Mouse (Mus musculus): Measurements from ENCODE around the gene Sri.
"Not testable (repeated sequence)": the region's sequence is repeated elsewhere in the genome, so short reads cannot be mapped to it uniquely, and the experiment has no call there.

The Sri gene

GRCm38 (mm10) chr5:8045855-8046254, at the start of gene Sri:
TSS of gene Sri (plus strand) at chr5:8046078.
- no peak for DNase-seq (ENCODE audit: low spot score)

DNA sequence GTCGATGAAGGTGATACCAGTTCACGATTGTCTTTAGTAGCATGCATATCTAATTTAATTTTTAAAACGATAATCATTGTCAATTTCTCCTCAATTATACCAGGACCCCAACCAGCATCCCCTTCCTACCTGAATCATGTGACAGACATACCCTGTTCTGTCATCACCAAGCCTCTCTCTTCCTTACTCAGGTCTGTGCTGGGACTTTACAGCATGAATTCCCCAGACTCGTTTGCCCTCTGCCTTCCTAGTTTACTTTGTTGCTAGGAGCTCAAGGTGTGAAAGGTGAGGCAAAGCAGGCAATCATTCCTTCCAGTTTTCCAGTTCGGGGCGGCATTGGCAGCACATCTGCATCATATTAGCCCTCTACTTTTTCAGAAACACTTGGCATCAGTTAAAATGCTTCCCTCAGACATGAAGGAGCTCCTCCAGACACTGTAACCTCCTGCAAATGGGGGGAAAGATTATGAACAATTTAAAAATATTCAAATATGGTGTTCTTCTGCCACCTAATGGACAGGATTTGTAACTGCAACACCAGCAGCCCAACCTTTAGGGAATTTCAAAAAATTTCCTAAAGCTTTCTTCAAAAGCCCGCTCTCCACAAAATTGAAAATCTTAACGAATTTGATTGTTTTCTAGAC, 49.4 kb upstream of the Sri start:
- DNase-seq (ENCODE audit: low spot score): peak; percentile 11

DNA sequence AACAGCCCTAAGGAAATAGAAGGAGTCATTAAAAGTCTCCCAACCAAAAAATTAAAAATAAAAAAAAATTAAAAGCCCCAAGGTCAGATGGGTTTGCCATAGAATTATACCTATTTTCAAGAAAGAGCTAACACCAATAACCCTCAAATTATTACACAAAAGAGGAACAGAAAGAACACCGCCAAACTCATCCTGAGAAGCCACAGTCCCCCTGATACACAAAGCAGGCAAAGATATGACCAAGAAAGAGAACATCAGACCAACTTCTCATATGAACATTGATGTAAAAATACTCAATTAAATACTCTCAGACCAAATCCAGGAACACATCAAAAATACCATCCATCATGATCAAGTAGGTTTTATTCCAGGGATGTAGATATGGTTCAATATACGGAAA, 48.8 kb upstream of the Sri start:
- no peak for DNase-seq (ENCODE audit: low spot score)

- DNase-seq (ENCODE audit: low spot score): peak; percentile 23
Observed at GRCm38 (mm10) chr5:8000466-8000865, 45.4 kb upstream of the Sri start.

DNA sequence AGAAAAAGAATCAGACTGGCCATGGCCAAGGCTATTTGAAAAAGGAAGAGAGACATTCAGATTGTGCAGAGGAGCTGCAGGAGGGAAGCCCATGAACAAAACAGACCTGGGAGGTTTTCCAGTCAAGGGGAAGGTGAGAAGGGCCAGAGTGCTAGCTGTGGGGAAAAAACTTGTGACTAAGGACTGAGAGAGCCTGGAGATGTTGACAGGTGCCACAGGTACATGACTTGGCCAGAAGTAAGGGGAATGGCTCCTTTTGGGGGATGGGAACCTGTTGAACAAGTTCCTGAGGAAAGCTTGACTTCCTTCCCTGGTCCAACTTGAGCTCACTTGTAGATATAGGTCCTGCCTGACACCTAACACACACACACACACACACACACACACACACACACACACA, 43.1 kb upstream of the Sri start:
- no peak for DNase-seq (ENCODE audit: low spot score)

- DNase-seq (ENCODE audit: low spot score): no peak
Observed at GRCm38 (mm10) chr5:8013276-8013675, 32.6 kb upstream of the Sri start.

GRCm38 (mm10) chr5:8034596-8034995, 11.3 kb upstream of the Sri start:
- DNase-seq (ENCODE audit: low spot score): not testable (repeated sequence)

- DNase-seq (ENCODE audit: low spot score): no peak
Observed at GRCm38 (mm10) chr5:8053827-8054226, 7.9 kb downstream of the Sri start.

DNA sequence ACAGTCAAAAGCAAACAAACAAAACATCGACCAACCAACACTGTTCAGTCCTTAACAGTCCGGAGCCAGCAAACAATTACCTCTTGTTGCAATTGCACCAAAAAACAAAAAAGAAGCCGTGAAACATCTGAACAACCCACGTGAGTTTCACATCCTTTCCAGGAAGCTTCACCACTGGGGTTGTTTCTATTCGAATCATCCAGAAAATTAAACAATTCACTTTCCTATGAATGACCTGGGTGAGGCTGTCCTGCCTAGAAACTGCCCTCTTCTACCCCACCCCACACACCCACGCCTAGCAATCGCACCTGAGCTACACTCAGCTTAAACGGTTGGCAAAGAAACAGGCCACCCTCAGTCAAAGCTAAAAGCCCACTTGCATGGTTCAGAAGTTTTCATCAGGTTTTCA, 9.8 kb downstream of the Sri start:
- DNase-seq (ENCODE audit: low spot score): no peak

GRCm38 (mm10) chr5:8056141-8057017, 10.5 kb downstream of the Sri start:
- peak; percentile 81 for DNase-seq (ENCODE audit: low spot score)

DNA sequence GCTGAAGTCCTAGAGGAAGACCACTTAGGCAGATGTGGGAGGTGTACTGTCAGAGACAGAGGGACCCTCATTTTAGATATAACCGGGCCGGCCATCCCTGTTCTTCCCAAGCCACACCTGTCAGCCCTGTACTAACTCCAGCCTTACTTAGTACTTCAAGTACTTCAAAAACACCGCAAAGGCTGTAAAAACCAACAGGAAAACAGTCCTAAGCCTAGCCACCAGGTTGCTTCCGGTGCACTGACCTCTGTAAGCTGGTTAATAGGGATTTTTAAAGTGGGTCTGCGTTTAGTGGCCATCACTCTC, 11.1 kb downstream of the Sri start:
- no peak for DNase-seq (ENCODE audit: low spot score)

- DNase-seq (ENCODE audit: low spot score): no peak
Observed at GRCm38 (mm10) chr5:8058056-8058455, 12.2 kb downstream of the Sri start.

DNA sequence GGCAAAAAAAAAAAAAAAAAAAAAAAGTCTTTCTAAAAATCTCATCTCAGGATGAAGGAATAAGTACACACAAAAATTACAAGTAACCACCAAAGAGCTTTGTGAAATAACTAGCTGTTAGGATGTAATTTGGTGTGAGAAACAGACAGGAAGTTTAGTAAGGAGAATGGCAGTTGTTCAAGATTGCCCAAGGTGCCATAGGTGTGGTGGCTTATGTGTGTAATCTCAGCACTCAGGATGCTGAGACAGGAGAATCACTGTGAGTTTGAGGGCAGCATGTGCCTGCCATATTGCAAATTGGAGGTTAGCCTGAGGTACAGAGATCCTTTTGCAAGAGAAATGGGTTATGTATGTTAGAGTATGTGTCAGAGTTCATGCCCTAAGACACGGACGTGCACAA, 16.6 kb downstream of the Sri start:
- DNase-seq (ENCODE audit: low spot score): no peak

- no peak for DNase-seq (ENCODE audit: low spot score)
Observed at GRCm38 (mm10) chr5:8063207-8063606, 17.3 kb downstream of the Sri start.

GRCm38 (mm10) chr5:8073406-8073805, 27.5 kb downstream of the Sri start:
- DNase-seq (ENCODE audit: low spot score): no peak

- no peak for DNase-seq (ENCODE audit: low spot score)
Observed at GRCm38 (mm10) chr5:8073901-8074561, 28.2 kb downstream of the Sri start.

DNA sequence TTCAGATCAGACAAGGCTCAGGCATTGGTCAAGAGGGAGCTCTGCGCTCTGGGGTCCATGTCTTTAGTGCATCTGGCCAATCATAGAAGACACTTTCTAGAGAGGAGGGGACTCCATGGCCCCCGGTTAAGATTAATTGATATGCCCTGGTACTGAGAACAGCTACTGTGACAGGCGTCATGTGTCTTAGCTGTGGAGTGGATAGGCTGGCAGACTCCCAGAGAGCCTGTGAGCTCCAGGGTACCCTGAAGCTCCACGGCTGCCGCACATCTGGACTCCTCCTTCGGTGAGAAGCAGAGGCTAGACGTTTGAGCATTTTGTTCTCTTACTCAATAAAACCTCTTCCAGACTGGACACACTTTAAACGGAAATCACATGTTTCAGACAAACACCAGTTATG, 31.6 kb downstream of the Sri start:
- no peak for DNase-seq (ENCODE audit: low spot score)

- no peak for DNase-seq (ENCODE audit: low spot score)
Observed at GRCm38 (mm10) chr5:8082800-8083509, 37.1 kb downstream of the Sri start.

DNA sequence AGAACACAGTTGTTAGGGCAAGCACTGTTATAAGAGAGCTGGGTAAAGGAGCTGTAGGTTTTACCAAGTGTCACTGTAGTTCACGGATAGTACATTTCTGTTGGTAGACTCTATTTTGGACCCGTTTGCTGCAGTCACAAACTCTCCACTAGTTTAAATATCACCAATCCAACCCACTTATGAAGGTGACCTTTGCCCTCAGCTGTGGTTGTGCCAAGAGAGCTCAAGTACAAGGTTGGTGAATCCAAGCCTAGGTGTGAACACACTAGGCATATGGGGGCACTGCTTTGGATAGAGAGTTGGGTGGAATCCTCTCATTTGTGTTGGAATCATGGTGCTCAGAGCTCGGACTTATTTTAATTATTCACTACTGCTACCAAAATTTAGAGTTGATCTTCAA, 39.8 kb downstream of the Sri start:
- no peak for DNase-seq (ENCODE audit: low spot score)

DNA sequence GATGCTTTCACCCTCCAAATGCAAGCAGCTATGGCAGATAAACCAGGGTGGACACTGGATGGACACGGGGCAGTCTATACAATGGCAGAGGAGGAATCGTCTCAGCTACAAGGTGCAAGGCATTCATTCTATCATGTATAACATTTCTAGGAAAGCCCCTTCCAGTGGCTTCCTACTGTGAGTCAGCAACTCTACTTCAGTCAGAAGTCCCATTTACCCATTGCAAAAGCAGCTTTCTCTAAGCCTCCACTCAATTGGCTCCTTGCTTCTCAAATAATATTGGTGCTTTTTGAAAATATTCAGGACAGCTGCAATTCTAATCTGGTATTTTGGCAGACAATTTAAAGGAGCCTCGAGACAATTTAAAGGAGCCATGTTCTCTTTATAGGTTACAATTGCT, 42.3 kb downstream of the Sri start:
- DNase-seq (ENCODE audit: low spot score): no peak

DNA sequence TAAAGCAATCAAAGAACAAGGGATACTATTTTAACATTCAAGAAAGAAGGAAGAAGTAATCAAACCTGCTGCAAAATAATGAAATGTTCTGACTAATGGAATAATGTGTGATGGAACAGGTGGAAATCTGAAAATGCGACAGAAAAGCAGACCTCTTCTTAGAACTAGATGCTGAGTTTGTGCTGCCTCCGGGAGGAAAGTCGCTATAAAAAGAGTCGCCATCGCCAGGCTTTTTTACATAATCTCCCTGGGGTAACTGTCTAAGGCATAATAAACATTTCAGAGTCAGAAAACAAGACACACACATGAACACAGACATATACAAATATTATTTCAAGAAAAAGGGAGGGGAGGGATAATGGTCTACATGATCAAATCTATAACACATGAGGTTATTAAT, 49.0 kb downstream of the Sri start:
- no peak for DNase-seq (ENCODE audit: low spot score)

DNA sequence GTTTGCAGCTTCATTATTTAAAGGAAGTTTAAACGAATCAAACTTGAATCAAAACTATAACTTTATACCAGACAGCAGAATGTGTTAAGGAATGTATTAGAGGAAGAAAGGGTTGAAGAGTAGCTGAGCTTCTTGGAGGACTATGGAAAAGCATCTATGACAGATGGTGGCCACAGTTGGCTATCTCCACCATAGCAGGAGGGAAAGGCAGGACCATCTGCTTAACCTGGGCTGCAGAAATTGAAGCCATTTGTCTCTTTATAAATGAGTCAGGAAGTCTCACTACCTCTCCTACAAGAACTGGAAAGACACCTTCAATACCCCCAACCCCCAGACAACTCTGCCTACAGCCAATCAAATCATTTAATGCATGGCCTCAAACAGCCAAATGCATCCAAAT, 49.8 kb downstream of the Sri start:
- DNase-seq (ENCODE audit: low spot score): no peak

DNA sequence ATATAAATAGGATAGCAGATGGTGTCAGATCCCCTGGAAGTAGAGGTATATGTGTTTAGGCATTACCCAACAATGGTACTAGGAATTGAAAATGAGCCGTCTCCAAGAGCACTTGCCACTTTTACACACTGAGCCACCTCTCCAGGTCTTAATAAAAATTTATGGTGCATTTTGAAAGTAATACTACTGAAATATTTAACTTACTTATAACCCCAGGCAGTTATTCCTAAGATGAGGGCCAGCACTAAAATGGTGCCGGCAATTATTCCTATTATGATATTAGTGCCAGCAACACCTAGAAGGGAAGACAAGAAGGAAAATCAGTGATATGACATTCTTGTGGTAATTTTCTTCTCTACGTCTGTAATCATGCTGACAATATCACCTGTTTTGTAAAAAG, 65.8 kb downstream of the Sri start:
- DNase-seq (ENCODE audit: low spot score): no peak
